Mouse (Mus musculus) brain, embryonic 14.5 days (tissue): ENCODE measurements around the gene Glce. TPM values are rescaled to one million over a fixed set of nuclear protein-coding genes. Genes with fewer than 3 reads are reported as not detected.

Experiments
- DNase-seq: peaks from one replicate; pipeline ENCODE4 v3.0.0-alpha.2; 2011; ENCODE audit warnings: low read depth
- CTCF ChIP-seq: fragments of 200-500 bp; IDR thresholded peaks from 2 replicates; pipeline ENCODE4 v1.5.1; 2012; ENCODE audit warnings: inconsistent platforms, mild to moderate bottlenecking, moderate library complexity, borderline replicate concordance; ENCODE audit not compliant: insufficient read depth, insufficient read length; ENCODE audit errors: extremely low read depth
- POLR2A ChIP-seq: fragments of 200-500 bp; IDR thresholded peaks from 2 replicates; pipeline ENCODE4 v1.6.1; 2012; ENCODE audit warnings: mild to moderate bottlenecking, inconsistent platforms, borderline replicate concordance; ENCODE audit not compliant: poor library complexity, insufficient read depth, insufficient read length, severe bottlenecking; ENCODE audit errors: extremely low read depth
- polyA plus RNA-seq: library from polyadenylated mRNA; depleted of rRNA; stranded (reverse); fragments of >200 nt; gene quantifications from 2 replicates; pipeline ENCODE4 v1.2.3, GENCODE M21; 2012

Gene Glce
- polyA plus RNA-seq, 1 experiment: 13.2 TPM

- no peak for TF ChIP-seq POLR2A
- no peak for TF ChIP-seq CTCF
- DNase-seq: peak; percentile 33
Observed at GRCm38 (mm10) chr9:62118754-62119153, 3.7 kb downstream of the Glce start.

- TF ChIP-seq POLR2A (no peak), CTCF (no peak)
- no peak for DNase-seq
Observed at GRCm38 (mm10) chr9:62115826-62116225, 6.6 kb downstream of the Glce start.

GRCm38 (mm10) chr9:62096603-62097002 is 25.9 kb downstream of the Glce start:
- TF ChIP-seq CTCF: no peak
- TF ChIP-seq POLR2A: no peak
- no peak for DNase-seq

GRCm38 (mm10) chr9:62091604-62092003 is 30.9 kb downstream of the Glce start:
- DNase-seq: peak; percentile 17
- TF ChIP-seq POLR2A (no peak), CTCF (no peak)

GRCm38 (mm10) chr9:62085548-62085947 is 36.9 kb downstream of the Glce start:
- TF ChIP-seq POLR2A (no peak), CTCF (no peak)
- DNase-seq: no peak

GRCm38 (mm10) chr9:62084896-62085295 is 37.6 kb downstream of the Glce start:
- no peak for TF ChIP-seq CTCF
- TF ChIP-seq POLR2A: no peak
- no peak for DNase-seq

- TF ChIP-seq POLR2A (no peak), CTCF (no peak)
Observed at GRCm38 (mm10) chr9:62082986-62083385, 39.5 kb downstream of the Glce start.

GRCm38 (mm10) chr9:62081542-62081941 is 40.9 kb downstream of the Glce start:
- peak; percentile 60 for DNase-seq

More at GRCm38 (mm10) chr9:62082986-62083385, 39.5 kb downstream of the Glce start:
- DNase-seq: no peak

GRCm38 (mm10) chr9:62080028-62080760 is 42.3 kb downstream of the Glce start:
- peak; percentile 69 for DNase-seq
- no peak for TF ChIP-seq POLR2A
- TF ChIP-seq CTCF: no peak

More at GRCm38 (mm10) chr9:62081542-62081941, 40.9 kb downstream of the Glce start:
- no peak for TF ChIP-seq POLR2A
- TF ChIP-seq CTCF: no peak

- DNase-seq: no peak
- TF ChIP-seq CTCF: no peak
- TF ChIP-seq POLR2A: no peak
Observed at GRCm38 (mm10) chr9:62062234-62062633, 60.2 kb downstream of the Glce start.

- no peak for TF ChIP-seq POLR2A
- TF ChIP-seq CTCF: no peak
- no peak for DNase-seq
Observed at GRCm38 (mm10) chr9:62060431-62060830, 62.0 kb downstream of the Glce start.

GRCm38 (mm10) chr9:62059941-62060340 is 62.5 kb downstream of the Glce start:
- no peak for DNase-seq
- TF ChIP-seq POLR2A (no peak), CTCF (no peak)
